25 mouse cellular contexts compared by ENCODE assay signal in genomic region chr4:148928876-148929275, GRCm38 (mm10).
A peak's percentile ranks its signal among the peaks of the same experiment; 100 is the strongest.
DNase-seq lines count a peak whose midpoint lies in the region; ATAC-seq lines count a peak whose summit lies in the region.
"Had no signal": no experiment of that assay in that cellular context is flagged by ENCODE, and none has a peak within 500 bp of the region (broad histone marks: within the 10 kb centered on the region; RNA-seq: fewer than 3 reads in every experiment).

No protein-coding gene starts in this region.

- H3K4me1 ChIP-seq in heart, embryonic 10.5 days, result peaks cover 99% of the 10 kb centered on the region
- H3K4me1 ChIP-seq in heart, embryonic 15.5 days (replicated peaks), result peaks cover 82% of the 10 kb centered on the region
- H3K4me1 ChIP-seq in limb, embryonic 10.5 days, result peaks cover 81% of the 10 kb centered on the region

- DNase-seq in heart, embryonic 10.5 days (ENCODE audit: low spot score), result no peak
- DNase-seq in heart, postnatal 14 days, result no peak
- DNase-seq in heart, postnatal 4 days, result no peak
- peak; percentile 31 for DNase-seq in left cerebral cortex, postnatal 4 days
- no peak for DNase-seq in left cerebral cortex, postnatal 36 days (ENCODE audit: low spot score in 2 of 2)
- DNase-seq in limb, embryonic 10.5 days (ENCODE audit: low spot score), result no peak
- DNase-seq: adrenal gland, adult 8-10 months; cerebellum, adult 8-10 months; cerebellum, postnatal 36 days; gastrocnemius, postnatal 10 days; layer of hippocampus, postnatal 36 days; midbrain, embryonic 14.5 days; right cerebral cortex, postnatal 25 days; thymus, adult 18-20 months; thymus, postnatal 25 days had no signal

- H3K27ac ChIP-seq in heart, embryonic 10.5 days, result peak overlapping the region; percentile 94
- H3K27ac ChIP-seq in heart, embryonic 15.5 days, result peak overlapping the region; percentile 67
- peak overlapping the region; percentile 56; the same call in 1 of the 2 replicates for H3K27ac ChIP-seq in limb, embryonic 10.5 days
- H3K27ac ChIP-seq: forebrain, embryonic 13.5 days; hindbrain, postnatal 0 days; limb, embryonic 12.5 days; liver, embryonic 15.5 days; stomach, embryonic 15.5 days had no signal

- H3K4me3 ChIP-seq in heart, embryonic 10.5 days, result no peak overlapping the region
- H3K4me3 ChIP-seq in heart, embryonic 15.5 days, result no peak overlapping the region
- no peak overlapping the region for H3K4me3 ChIP-seq in limb, embryonic 10.5 days
- H3K4me3 ChIP-seq: forebrain, embryonic 13.5 days; hindbrain, embryonic 10.5 days; intestine, embryonic 15.5 days; limb, embryonic 12.5 days; liver, embryonic 15.5 days; megakaryocyte, embryonic 14.5 days; stomach, embryonic 15.5 days had no signal

- no peak overlapping the region for H3K4me2 ChIP-seq in heart, embryonic 15.5 days
- H3K4me2 ChIP-seq: forebrain, embryonic 13.5 days; intestine, embryonic 15.5 days; limb, embryonic 12.5 days; liver, embryonic 15.5 days; stomach, embryonic 15.5 days had no signal

- H3K9me3 ChIP-seq in heart, embryonic 10.5 days, result no peaks in the 10 kb centered on the region
- H3K9me3 ChIP-seq in heart, embryonic 15.5 days (replicated peaks), result no peaks in the 10 kb centered on the region
- H3K9me3 ChIP-seq in limb, embryonic 10.5 days (replicated peaks), result no peaks in the 10 kb centered on the region
- H3K9me3 ChIP-seq: forebrain, embryonic 13.5 days; G1E; hindbrain, embryonic 10.5 days; intestine, embryonic 15.5 days; limb, embryonic 12.5 days; liver, embryonic 15.5 days; megakaryocyte, embryonic 14.5 days; stomach, embryonic 15.5 days had no signal

- 88% methylated on average over 16 of the region's 16 CpGs for WGBS in heart, embryonic 10.5 days
- WGBS in heart, embryonic 15.5 days, result 86% methylated on average over 16 of the region's 16 CpGs
- WGBS in limb, embryonic 10.5 days, result 89% methylated on average over 16 of the region's 16 CpGs

- no peak overlapping the region for H3K9ac ChIP-seq in heart, embryonic 15.5 days
- H3K9ac ChIP-seq: forebrain, embryonic 13.5 days; intestine, embryonic 15.5 days; limb, embryonic 12.5 days; liver, embryonic 15.5 days; stomach, embryonic 15.5 days had no signal

- H3K27me3 ChIP-seq in heart, embryonic 10.5 days (ENCODE audit: insufficient read depth, poor library complexity, severe bottlenecking), result peaks cover 21% of the 10 kb centered on the region; the same call in 1 of the 2 replicates
- no peaks in the 10 kb centered on the region for H3K27me3 ChIP-seq in heart, embryonic 15.5 days
- H3K27me3 ChIP-seq in limb, embryonic 10.5 days (ENCODE audit: low read depth, poor library complexity, severe bottlenecking), result peaks cover 69% of the 10 kb centered on the region
- H3K27me3 ChIP-seq: intestine, embryonic 15.5 days; stomach, embryonic 15.5 days had no signal

- H3K36me3 ChIP-seq in heart, embryonic 10.5 days, result peaks cover 17% of the 10 kb centered on the region
- H3K36me3 ChIP-seq in heart, embryonic 15.5 days, result peaks cover 12% of the 10 kb centered on the region; the same call in 1 of the 2 replicates
- H3K36me3 ChIP-seq in limb, embryonic 10.5 days, result no peaks in the 10 kb centered on the region
- H3K36me3 ChIP-seq: G1E; intestine, embryonic 15.5 days; limb, embryonic 12.5 days; liver, embryonic 15.5 days; stomach, embryonic 15.5 days had no signal

- no peak for ATAC-seq in heart, embryonic 15.5 days (replicated peaks; ENCODE audit: insufficient number of reproducible peaks, insufficient read depth, low FRiP score, low read depth)
- ATAC-seq: forebrain, embryonic 13.5 days; hindbrain, postnatal 0 days; intestine, embryonic 15.5 days had no signal

- intact Hi-C loops in heart, postnatal 14 days (cut with DNase I), result no loop called here
- intact Hi-C loops in left cerebral cortex, postnatal 4 days (cut with DNase I), result no loop called here
- intact Hi-C loops in left cerebral cortex, postnatal 36 days (cut with DNase I), result no loop called here
